Mouse (Mus musculus) embryonic facial prominence, embryonic 11.5 days (tissue): ENCODE measurements at regions not wholly inside any gene's neighbourhood (a gene's known extent, or its start where the extent isn't known, plus 50 kb on each side); places are given as distances from the start of the nearest gene placed in this dataset.

Experiments
- ATAC-seq: fragments of 200-750 bp; cut with Nextera tagmentation; replicated peaks from 2 replicates; pipeline ENCODE4 v1.8.0; 2017; ENCODE audit warnings: low read depth; ENCODE audit not compliant: insufficient number of reproducible peaks, low FRiP score, low TSS enrichment
- DNase-seq: peaks from one replicate; pipeline ENCODE4 v3.0.0-alpha.2; 2015; ENCODE audit warnings: low spot score
- H3K27ac ChIP-seq: fragments of 300-500 bp; sonication (generic); replicated peaks from 2 replicates; pipeline ENCODE4 v1.5.1; 2014; ENCODE audit warnings: mild to moderate bottlenecking, low read depth, low read length, control low read depth
- H3K27me3 ChIP-seq: fragments of 300-500 bp; sonication (generic); 2 replicates; pipeline ENCODE4 v1.6.1; 2014; ENCODE audit warnings: mild to moderate bottlenecking, low read length, moderate library complexity, mixed read lengths; ENCODE audit not compliant: control insufficient read depth, insufficient read depth
- H3K36me3 ChIP-seq: fragments of 300-500 bp; sonication (generic); replicated peaks from 2 replicates; pipeline ENCODE4 v1.6.1; 2014; ENCODE audit warnings: low read depth, mild to moderate bottlenecking, low read length, moderate library complexity, mixed read lengths; ENCODE audit not compliant: control insufficient read depth, insufficient read depth
- H3K4me1 ChIP-seq: fragments of 300-500 bp; sonication (generic); 2 replicates; pipeline ENCODE4 v1.6.1; 2014; ENCODE audit warnings: low read length, mixed read lengths; ENCODE audit not compliant: control insufficient read depth, insufficient read depth
- H3K4me2 ChIP-seq: fragments of 300-500 bp; sonication (generic); 2 replicates; pipeline ENCODE4 v1.6.1; 2014; ENCODE audit warnings: low read depth, mild to moderate bottlenecking, control low read depth, low read length, moderate library complexity
- H3K4me3 ChIP-seq: fragments of 300-500 bp; sonication (generic); 2 replicates; pipeline ENCODE4 v1.5.1; 2014; ENCODE audit warnings: low read depth, low read length, control low read depth
- H3K9ac ChIP-seq: fragments of 300-500 bp; sonication (generic); replicated peaks from 2 replicates; pipeline ENCODE4 v1.6.1; 2014; ENCODE audit warnings: mild to moderate bottlenecking, control low read depth, low read length
- H3K9me3 ChIP-seq: fragments of 300-500 bp; sonication (generic); replicated peaks from 2 replicates; pipeline ENCODE4 v1.6.1; 2016; ENCODE audit warnings: mild to moderate bottlenecking, low read length, inconsistent platforms, mixed read lengths; ENCODE audit not compliant: control insufficient read depth
- WGBS: fragments of 180-500 bp; shearing (Covaris S2); extraction: QIAGEN DNeasy Blood & Tissue Kit; methylation state at CpG from one replicate; pipeline ENCODE4 v1.1.7; 2014; 5-methylcytosine and 5-hydroxymethylcytosine counted together

DNA sequence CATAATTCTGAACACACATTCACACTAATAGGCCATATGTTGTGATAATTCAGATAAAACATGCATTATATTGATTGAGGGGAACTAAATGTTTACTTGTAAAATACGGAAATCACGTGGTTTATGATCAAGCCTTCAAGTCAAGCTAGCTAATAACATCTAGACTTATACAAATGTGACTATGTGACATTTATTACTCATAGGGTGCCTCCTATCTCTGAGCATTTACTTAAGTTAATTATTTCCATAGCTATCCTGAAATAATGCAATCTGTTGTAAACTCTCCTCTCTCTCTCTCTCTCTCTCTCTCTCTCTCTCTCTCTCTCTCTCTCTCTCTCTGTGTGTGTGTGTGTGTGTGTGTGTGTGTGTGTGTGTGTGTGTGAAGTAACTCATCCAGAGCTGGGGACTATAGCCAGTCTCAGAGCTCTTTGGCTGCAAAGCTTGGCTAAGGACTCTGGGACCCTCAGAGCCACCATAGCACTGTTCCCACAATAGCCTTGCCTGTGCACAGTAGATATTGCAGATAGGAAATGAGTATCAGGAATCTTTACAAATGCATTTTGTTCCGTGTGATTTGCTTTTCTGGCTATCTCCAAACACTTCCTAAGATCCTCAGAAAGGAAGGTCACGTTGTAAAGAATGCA is 263.5 kb downstream of the Rnd3 start:
- H3K27ac ChIP-seq: no peak overlapping the region
- H3K4me3 ChIP-seq: no peak overlapping the region
- H3K9me3 ChIP-seq: no peaks in the 10 kb centered on the region
- H3K36me3 ChIP-seq: no peaks in the 10 kb centered on the region
- DNase-seq (no peak), ATAC-seq (no peak)
- no peak overlapping the region for H3K4me2 ChIP-seq
- 81% methylated on average over 4 of the region's 4 CpGs for WGBS
- no peaks in the 10 kb centered on the region for H3K27me3 ChIP-seq
- no peak overlapping the region for H3K9ac ChIP-seq
- no peaks in the 10 kb centered on the region for H3K4me1 ChIP-seq

DNA sequence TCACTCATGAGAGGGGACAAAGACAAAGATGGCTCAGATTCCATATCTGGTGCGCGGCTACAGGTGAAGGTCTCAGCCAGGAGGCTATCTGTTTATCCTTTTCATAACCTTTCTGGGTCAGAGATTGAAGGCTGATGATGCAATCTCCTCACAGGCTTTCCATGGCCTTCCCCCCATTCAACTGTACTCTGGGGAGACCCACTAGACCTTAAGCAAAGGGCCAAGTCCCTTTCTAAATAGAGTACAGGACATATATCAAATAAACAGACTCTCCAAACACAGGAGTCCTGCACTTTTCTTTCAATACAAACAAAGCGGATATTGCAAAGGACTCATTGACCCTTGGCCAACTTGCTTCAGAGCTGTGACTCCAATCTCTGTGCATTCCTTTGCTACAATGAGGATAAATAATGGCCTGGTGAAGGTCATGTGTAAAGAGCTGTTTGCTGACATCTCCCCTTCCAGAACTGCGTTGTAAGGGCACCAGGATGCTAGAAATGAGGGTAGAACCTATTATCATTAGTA is 267.3 kb downstream of the Rnd3 start:
- H3K4me3 ChIP-seq: no peak overlapping the region
- H3K27ac ChIP-seq: no peak overlapping the region
- WGBS: 83% methylated on average over 4 of the region's 4 CpGs
- no peak for DNase-seq
- H3K36me3 ChIP-seq: no peaks in the 10 kb centered on the region
- no peak for ATAC-seq
- H3K27me3 ChIP-seq: no peaks in the 10 kb centered on the region
- H3K9ac ChIP-seq: no peak overlapping the region
- H3K4me2 ChIP-seq: no peak overlapping the region
- H3K9me3 ChIP-seq: no peaks in the 10 kb centered on the region
- no peaks in the 10 kb centered on the region for H3K4me1 ChIP-seq

DNA sequence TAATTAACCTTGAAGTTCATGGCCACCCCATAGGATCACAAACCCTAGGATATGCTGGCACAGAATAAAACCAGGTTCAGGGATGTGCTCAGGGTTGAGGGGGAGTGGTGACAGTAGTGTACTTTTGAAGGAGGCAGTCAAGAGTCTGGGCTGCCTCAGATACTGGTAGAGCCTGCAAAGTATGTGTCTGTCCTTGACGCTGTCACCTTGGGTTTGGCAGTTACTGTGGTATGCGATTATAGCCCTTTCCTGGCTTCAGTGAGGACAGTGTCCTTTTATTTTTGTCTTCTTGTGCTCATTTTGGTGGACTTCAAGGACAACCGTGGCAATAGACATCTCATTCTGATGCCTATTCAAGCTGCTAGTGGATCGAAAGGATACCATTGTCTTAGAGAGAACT is 268.1 kb downstream of the Rnd3 start:
- H3K4me3 ChIP-seq: no peak overlapping the region
- 88% methylated on average over 4 of the region's 4 CpGs for WGBS
- no peaks in the 10 kb centered on the region for H3K9me3 ChIP-seq
- DNase-seq (no peak), ATAC-seq (no peak)
- H3K9ac ChIP-seq: no peak overlapping the region
- H3K4me2 ChIP-seq: no peak overlapping the region
- H3K4me1 ChIP-seq: no peaks in the 10 kb centered on the region
- no peaks in the 10 kb centered on the region for H3K36me3 ChIP-seq
- H3K27ac ChIP-seq: no peak overlapping the region
- H3K27me3 ChIP-seq: no peaks in the 10 kb centered on the region

DNA sequence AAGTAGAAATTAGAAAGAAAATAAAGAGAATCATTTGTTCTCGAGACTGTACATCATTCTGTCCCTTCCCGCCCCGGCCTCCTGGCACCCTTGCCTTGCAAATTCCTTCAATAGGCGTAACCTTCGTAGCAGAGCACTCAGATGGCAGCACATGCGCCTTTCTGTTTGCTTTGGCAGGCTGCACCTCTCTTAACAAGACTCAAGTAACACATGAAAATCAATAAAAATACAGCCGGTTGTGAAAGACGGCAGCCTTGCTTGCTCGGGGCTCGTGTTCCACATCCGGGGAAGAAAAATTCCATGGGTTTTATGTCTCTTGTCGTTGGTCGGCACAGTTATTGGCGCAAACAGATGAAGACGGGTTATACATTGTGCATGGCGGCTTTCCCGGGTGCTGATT is 271.2 kb downstream of the Rnd3 start:
- H3K27me3 ChIP-seq: no peaks in the 10 kb centered on the region
- 83% methylated on average over 17 of the region's 17 CpGs for WGBS
- H3K27ac ChIP-seq: no peak overlapping the region
- H3K9me3 ChIP-seq: no peaks in the 10 kb centered on the region
- no peak for ATAC-seq
- H3K36me3 ChIP-seq: no peaks in the 10 kb centered on the region
- no peaks in the 10 kb centered on the region for H3K4me1 ChIP-seq
- no peak overlapping the region for H3K4me2 ChIP-seq
- no peak for DNase-seq
- no peak overlapping the region for H3K4me3 ChIP-seq
- no peak overlapping the region for H3K9ac ChIP-seq

DNA sequence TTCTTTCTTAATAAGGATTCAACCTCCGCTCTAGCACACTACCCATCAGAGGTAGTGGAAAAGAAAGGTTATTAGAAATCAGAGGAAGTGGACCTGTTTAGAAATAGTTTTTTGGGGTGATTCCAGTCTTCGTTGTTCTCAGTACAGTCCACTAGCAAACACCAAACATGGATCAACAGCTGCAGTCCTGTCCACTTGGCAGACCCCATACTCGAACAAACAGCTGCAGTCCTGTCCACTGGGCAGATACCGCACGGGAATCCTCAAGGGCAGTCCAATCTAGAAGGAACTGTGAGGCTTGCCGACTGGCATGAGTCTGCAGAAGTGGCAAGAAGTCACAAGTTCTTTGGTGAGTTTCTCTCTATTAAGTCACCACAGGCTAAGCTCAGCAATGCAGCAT is 273.8 kb downstream of the Rnd3 start:
- no peaks in the 10 kb centered on the region for H3K9me3 ChIP-seq
- H3K4me1 ChIP-seq: no peaks in the 10 kb centered on the region
- no peak overlapping the region for H3K4me2 ChIP-seq
- WGBS: 93% methylated on average over 6 of the region's 6 CpGs
- DNase-seq (no peak), ATAC-seq (no peak)
- H3K36me3 ChIP-seq: no peaks in the 10 kb centered on the region
- no peak overlapping the region for H3K9ac ChIP-seq
- H3K4me3 ChIP-seq: no peak overlapping the region
- H3K27me3 ChIP-seq: no peaks in the 10 kb centered on the region
- no peak overlapping the region for H3K27ac ChIP-seq

DNA sequence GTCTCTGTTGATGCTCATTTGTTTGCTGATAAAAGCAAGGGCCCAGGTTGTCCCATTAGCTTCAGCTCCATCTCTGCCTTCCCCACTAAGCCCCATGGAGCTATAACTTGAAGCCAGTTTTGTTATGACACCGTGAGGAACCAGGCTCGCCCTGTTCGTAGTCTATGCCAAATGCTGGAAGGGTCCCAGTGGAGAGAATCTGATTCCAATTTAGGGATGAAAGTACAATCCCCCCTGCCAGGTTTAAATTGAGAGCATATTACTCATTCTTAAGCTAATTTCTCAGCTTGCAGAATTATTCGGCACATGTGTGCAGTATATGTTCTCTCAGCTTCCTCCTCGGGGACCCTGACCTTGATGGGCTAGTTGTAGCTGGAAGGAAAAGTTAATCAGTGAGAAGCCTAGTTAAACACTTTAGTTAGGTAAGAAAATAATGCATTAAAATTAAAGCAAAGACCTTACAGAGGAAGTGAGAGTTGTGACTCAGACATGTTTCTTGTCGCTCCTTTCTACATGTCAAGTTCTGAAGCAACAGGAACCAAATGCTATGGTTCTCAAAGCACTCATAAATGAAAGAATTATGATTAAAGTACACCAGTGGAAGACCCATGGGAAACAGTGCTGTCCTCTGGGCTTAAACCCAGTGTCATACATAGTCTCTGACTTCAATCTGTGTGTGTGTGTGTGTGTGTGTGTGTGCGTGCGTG is 295.2 kb downstream of the Rnd3 start:
- Histone ChIP-seq H3K4me3 (no peak overlapping the region), H3K9me3 (no peaks in the 10 kb centered on the region), H3K27ac (no peak overlapping the region), H3K4me1 (no peaks in the 10 kb centered on the region), H3K36me3 (no peaks in the 10 kb centered on the region), H3K4me2 (no peak overlapping the region), H3K9ac (no peak overlapping the region), H3K27me3 (no peaks in the 10 kb centered on the region; the same call in 1 of the 2 replicates)
- peak; percentile 72; the same call in 1 of the 2 replicates for ATAC-seq
- WGBS: 48% methylated on average over 8 of the region's 8 CpGs
- peak; percentile 86 for DNase-seq

DNA sequence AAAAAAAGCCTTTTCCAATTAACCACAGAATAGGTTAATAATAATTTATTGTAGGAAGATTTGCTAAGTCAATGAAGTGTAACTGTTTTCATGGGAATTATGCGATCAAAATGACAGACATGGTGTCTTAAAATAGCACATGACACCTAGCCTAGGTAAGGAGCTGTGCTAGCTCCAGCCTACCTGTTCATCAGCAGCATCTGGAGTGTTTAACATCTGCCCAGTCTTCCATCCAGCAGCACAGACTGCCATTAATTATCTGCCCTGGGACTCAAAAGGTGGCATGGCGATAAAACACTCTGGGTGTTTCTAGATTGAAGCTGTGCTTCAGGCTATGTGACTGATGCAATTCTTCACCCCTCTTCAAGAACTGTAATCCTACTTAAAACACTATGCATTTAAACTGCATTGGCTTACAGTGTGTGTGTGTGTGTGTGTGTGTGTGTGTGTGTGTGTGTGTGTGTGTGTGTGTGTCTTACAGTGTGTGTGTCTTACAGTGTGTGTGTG is 296.4 kb downstream of the Rnd3 start:
- H3K27ac ChIP-seq: no peak overlapping the region
- H3K4me2 ChIP-seq: no peak overlapping the region
- no peaks in the 10 kb centered on the region; the same call in 1 of the 2 replicates for H3K27me3 ChIP-seq
- WGBS: 70% methylated on average over 2 of the region's 2 CpGs
- no peaks in the 10 kb centered on the region for H3K9me3 ChIP-seq
- no peak for ATAC-seq
- H3K4me3 ChIP-seq: no peak overlapping the region
- no peaks in the 10 kb centered on the region for H3K36me3 ChIP-seq
- H3K4me1 ChIP-seq: no peaks in the 10 kb centered on the region
- peak; percentile 14 for DNase-seq
- H3K9ac ChIP-seq: no peak overlapping the region

DNA sequence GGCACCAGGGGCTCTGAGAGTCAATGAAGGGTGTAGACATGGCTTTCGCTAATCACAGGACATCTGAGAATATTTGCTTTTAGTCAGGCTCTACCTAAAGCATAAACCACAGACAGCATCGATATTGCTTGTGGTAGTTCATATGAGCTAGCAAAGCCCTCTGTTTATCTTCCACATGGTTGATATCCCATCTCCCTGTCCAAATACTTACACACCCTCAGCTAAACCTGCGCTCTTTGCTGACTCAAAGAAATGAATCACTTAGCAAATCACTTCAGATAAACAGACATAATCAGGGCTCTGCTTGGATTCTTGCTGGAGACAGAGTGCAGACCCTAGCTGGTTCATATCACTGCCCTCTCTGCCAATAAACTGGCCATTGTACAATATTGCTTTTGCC is 298.8 kb downstream of the Rnd3 start:
- DNase-seq (no peak), ATAC-seq (no peak)
- Histone ChIP-seq H3K9me3 (no peaks in the 10 kb centered on the region), H3K4me3 (no peak overlapping the region), H3K4me1 (no peaks in the 10 kb centered on the region), H3K4me2 (no peak overlapping the region), H3K9ac (no peak overlapping the region), H3K36me3 (no peaks in the 10 kb centered on the region), H3K27ac (no peak overlapping the region), H3K27me3 (no peaks in the 10 kb centered on the region)
- 84% methylated on average over 3 of the region's 3 CpGs for WGBS
